Mouse (Mus musculus): ENCODE results near the gene Hspb11. TPM values are rescaled to one million over a fixed set of nuclear protein-coding genes. Genes with fewer than 3 reads are reported as not detected.

Hspb11 gene
- polyA plus RNA-seq, 1 experiment from 2014 or later, result 25.5 TPM

DNA sequence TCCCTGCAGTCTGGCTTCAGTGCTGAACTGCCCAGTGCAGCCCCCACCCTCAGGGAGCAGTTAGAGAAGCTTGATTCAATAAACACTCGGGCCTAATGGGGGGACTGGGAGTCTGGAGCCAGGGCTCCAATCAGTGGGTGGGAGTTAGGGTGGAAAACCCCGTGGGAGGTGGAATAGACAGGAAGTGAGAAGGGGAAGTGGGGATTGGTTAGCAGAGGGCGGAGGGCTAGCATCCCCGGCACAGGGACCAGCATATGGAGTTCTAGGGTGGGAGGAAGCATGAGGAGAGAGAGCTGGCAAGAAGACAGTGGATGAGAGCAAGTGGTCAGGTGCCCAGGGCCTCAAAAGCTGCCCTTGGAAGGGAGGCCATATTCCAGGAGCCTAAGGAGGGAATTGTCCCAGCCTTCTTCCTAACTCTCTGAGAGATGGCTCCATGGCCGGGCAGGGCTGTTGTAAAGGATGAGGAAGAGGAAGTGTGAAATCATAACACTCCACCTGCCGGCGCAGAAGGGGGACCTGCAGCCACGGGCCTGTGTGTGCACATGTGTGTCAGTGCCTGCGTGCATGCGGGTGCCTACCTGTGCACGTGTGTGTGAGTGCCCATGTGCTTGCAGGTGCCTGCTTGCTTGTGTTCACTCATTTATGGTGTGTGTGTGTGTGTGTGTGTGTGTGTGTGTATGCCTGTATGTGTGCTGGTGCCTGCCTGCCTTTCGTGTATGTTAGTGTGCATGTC, 39.9 kb upstream of the Hspb11 start:
- no peak overlapping the region for H3K4me3 ChIP-seq (ENCODE audit: low read depth, low read length)
- 56% methylated on average over 12 of the region's 12 CpGs for WGBS
- no peak overlapping the region for H3K27ac ChIP-seq (ENCODE audit: low read depth, low read length)
- peak; percentile 38 for TF ChIP-seq CTCF (IDR thresholded peaks at IDR 0.05; ENCODE audit: low read depth)
- ATAC-seq, result no peak
- H3K36me3 ChIP-seq (ENCODE audit: control insufficient read depth, insufficient read depth), result 0 out of 2 replicates have a peak, but pooled peaks cover 6% of the 10 kb centered on the region
- no peak overlapping the region for H3K4me2 ChIP-seq (replicated peaks; ENCODE audit: low read depth)
- H3K4me1 ChIP-seq (replicated peaks; ENCODE audit: control insufficient read depth, insufficient read depth, low read length), result no peaks in the 10 kb centered on the region
- H3K27me3 ChIP-seq (replicated peaks; ENCODE audit: control insufficient read depth, insufficient read depth, low read length), result no peaks in the 10 kb centered on the region
- no peak overlapping the region for H3K9ac ChIP-seq (ENCODE audit: low read depth, low read length)
- H3K9me3 ChIP-seq (ENCODE audit: control insufficient read depth), result no peaks in the 10 kb centered on the region

- ATAC-seq, result no peak
- H3K4me1 ChIP-seq (replicated peaks; ENCODE audit: control insufficient read depth, insufficient read depth, low read length), result no peaks in the 10 kb centered on the region
- H3K27me3 ChIP-seq (replicated peaks; ENCODE audit: control insufficient read depth, insufficient read depth, low read length), result no peaks in the 10 kb centered on the region
- H3K4me3 ChIP-seq (ENCODE audit: low read depth, low read length), result no peak overlapping the region
- 56% methylated on average over 9 of the region's 9 CpGs for WGBS
- no peak overlapping the region for H3K9ac ChIP-seq (ENCODE audit: low read depth, low read length)
- no peaks in the 10 kb centered on the region for H3K36me3 ChIP-seq (ENCODE audit: control insufficient read depth, insufficient read depth)
- no peak for TF ChIP-seq CTCF (IDR thresholded peaks at IDR 0.05; ENCODE audit: low read depth)
- no peak overlapping the region for H3K27ac ChIP-seq (ENCODE audit: low read depth, low read length)
- H3K4me2 ChIP-seq (replicated peaks; ENCODE audit: low read depth), result no peak overlapping the region
- H3K9me3 ChIP-seq (ENCODE audit: control insufficient read depth), result no peaks in the 10 kb centered on the region
These were observed 35.8 kb upstream of the Hspb11 start for GRCm38 (mm10) chr4:107217574-107217973.

DNA sequence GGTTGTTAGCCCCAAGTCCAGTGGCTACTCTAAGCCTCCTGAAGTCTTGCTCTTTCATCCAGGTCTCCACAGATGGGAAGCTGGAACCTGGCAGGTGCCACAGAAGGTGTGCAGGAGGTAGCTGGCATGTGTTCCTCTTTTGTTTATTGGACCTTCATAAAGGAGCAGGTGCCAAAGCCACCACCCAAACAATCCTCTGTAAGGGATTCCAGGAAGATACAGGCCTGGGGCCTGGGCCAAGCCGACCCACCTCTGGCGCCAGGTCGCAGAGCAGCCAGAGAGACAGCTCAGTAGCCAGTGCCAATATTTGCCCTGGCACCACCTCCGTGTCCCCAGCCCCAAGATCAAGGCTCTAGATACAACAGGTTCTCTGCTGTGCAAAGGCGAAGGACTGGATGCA, 31.9 kb upstream of the Hspb11 start:
- Histone ChIP-seq H3K4me2 (replicated peaks; ENCODE audit: low read depth) (no peak overlapping the region), H3K9ac (ENCODE audit: low read depth, low read length) (no peak overlapping the region), H3K9me3 (ENCODE audit: control insufficient read depth) (no peaks in the 10 kb centered on the region), H3K27me3 (replicated peaks; ENCODE audit: control insufficient read depth, insufficient read depth, low read length) (no peaks in the 10 kb centered on the region), H3K4me1 (replicated peaks; ENCODE audit: control insufficient read depth, insufficient read depth, low read length) (no peaks in the 10 kb centered on the region), H3K4me3 (ENCODE audit: low read depth, low read length) (no peak overlapping the region), H3K27ac (ENCODE audit: low read depth, low read length) (no peak overlapping the region), H3K36me3 (ENCODE audit: control insufficient read depth, insufficient read depth) (no peaks in the 10 kb centered on the region)
- 83% methylated on average over 5 of the region's 5 CpGs for WGBS
- ATAC-seq, result no peak
- no peak for TF ChIP-seq CTCF (IDR thresholded peaks at IDR 0.05; ENCODE audit: low read depth)

DNA sequence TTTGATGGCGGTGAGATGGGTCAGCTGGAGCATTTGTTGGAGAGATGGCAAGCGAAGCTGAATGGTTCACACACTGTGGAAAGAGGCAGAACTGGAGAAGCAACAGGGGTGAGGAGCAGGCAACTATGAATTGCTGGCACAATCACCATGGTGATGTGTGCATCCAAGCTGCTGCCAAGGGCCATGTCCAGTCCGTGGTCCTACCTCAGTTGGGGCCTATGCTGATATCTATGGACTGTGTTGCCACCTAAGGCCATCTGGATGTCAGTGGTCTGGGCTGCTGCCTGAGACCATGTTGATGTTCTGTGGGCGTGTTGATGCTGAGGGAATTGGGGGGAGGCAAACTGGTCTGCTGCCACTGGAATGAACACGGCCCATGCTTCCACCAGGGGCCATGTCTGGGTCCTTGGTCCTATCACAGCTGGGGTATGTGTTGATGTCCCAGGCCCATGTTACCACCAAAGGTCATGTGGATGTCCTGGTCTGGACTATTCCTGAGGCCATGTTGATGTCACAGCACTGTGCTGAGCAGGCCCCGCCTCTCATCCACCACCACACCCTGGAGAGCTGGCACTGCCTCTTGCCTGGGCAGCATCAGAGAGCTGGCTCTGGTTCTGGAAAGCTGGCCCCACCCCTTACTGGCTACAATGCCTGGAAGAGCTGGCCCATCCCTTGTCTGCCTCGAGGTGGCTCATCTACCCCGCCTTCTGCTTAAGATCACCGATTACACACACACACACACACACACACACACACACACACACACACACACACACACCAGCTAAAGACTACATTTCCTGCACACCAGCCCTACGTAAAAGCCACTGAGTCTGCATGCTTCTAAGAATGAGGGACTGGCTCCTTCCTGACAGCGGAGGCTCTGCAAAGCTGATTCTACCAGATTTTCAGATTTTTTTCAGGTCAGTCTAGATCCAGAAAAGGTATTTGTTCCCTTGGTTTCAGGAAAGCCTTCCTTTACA, 29.9 kb upstream of the Hspb11 start:
- no peaks in the 10 kb centered on the region for H3K9me3 ChIP-seq (ENCODE audit: control insufficient read depth)
- H3K4me3 ChIP-seq (ENCODE audit: low read depth, low read length), result no peak overlapping the region
- 69% methylated on average over 11 of the region's 11 CpGs for WGBS
- H3K4me1 ChIP-seq (replicated peaks; ENCODE audit: control insufficient read depth, insufficient read depth, low read length), result no peaks in the 10 kb centered on the region
- H3K9ac ChIP-seq (ENCODE audit: low read depth, low read length), result no peak overlapping the region
- TF ChIP-seq CTCF (IDR thresholded peaks at IDR 0.05; ENCODE audit: low read depth), result no peak
- H3K36me3 ChIP-seq (ENCODE audit: control insufficient read depth, insufficient read depth), result no peaks in the 10 kb centered on the region
- no peaks in the 10 kb centered on the region for H3K27me3 ChIP-seq (replicated peaks; ENCODE audit: control insufficient read depth, insufficient read depth, low read length)
- no peak overlapping the region for H3K4me2 ChIP-seq (replicated peaks; ENCODE audit: low read depth)
- no peak overlapping the region for H3K27ac ChIP-seq (ENCODE audit: low read depth, low read length)
- ATAC-seq, result peak; percentile 74

- Histone ChIP-seq H3K9me3 (ENCODE audit: control insufficient read depth) (no peaks in the 10 kb centered on the region), H3K27ac (ENCODE audit: low read depth, low read length) (no peak overlapping the region), H3K4me1 (replicated peaks; ENCODE audit: control insufficient read depth, insufficient read depth, low read length) (no peaks in the 10 kb centered on the region), H3K4me2 (replicated peaks; ENCODE audit: low read depth) (no peak overlapping the region), H3K36me3 (ENCODE audit: control insufficient read depth, insufficient read depth) (0 out of 2 replicates have a peak, but pooled peaks cover 2% of the 10 kb centered on the region), H3K27me3 (replicated peaks; ENCODE audit: control insufficient read depth, insufficient read depth, low read length) (no peaks in the 10 kb centered on the region), H3K9ac (ENCODE audit: low read depth, low read length) (no peak overlapping the region), H3K4me3 (ENCODE audit: low read depth, low read length) (no peak overlapping the region)
- no peak for ATAC-seq
- 87% methylated on average over 2 of the region's 2 CpGs for WGBS
- TF ChIP-seq CTCF (IDR thresholded peaks at IDR 0.05; ENCODE audit: low read depth), result no peak
These were observed 27.1 kb upstream of the Hspb11 start for GRCm38 (mm10) chr4:107226313-107226712.

DNA sequence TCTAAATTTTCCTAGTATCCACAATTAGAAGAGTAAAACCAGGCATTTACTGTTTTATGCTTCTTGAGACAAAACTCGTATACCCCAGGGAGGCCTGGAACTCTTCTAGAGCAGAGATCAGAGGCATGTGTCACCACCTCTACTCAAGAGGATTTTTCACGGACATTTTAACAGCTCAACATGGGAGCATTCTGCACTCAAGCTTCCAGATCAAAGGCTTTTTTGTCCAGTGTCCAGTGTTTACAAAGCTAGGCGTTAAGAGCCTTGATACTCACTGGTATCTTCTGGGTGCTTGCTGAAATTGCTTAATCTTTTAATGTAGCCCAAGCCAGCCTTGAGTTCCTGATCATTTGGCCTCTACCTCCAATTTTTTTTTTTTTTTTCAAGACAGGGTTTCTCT, 21.2 kb upstream of the Hspb11 start:
- no peak for ATAC-seq

More for the DNA sequence above, 21.2 kb upstream of the Hspb11 start:
- TF ChIP-seq CTCF (IDR thresholded peaks at IDR 0.05; ENCODE audit: low read depth), result no peak
- Histone ChIP-seq H3K9me3 (ENCODE audit: control insufficient read depth) (no peaks in the 10 kb centered on the region), H3K27ac (ENCODE audit: low read depth, low read length) (no peak overlapping the region), H3K36me3 (ENCODE audit: control insufficient read depth, insufficient read depth) (peaks cover 41% of the 10 kb centered on the region), H3K4me1 (replicated peaks; ENCODE audit: control insufficient read depth, insufficient read depth, low read length) (no peaks in the 10 kb centered on the region), H3K9ac (ENCODE audit: low read depth, low read length) (no peak overlapping the region), H3K4me2 (replicated peaks; ENCODE audit: low read depth) (no peak overlapping the region), H3K4me3 (ENCODE audit: low read depth, low read length) (no peak overlapping the region), H3K27me3 (replicated peaks; ENCODE audit: control insufficient read depth, insufficient read depth, low read length) (no peaks in the 10 kb centered on the region)
- WGBS, result 66% methylated on average over 3 of the region's 3 CpGs
